Mouse (Mus musculus) myocyte (in vitro differentiated cells): ENCODE data around the gene Zfp719. TPM values are rescaled to one million over a fixed set of nuclear protein-coding genes. Genes with fewer than 3 reads are reported as not detected.
A peak's percentile ranks its signal among the peaks of the same experiment; 100 is the strongest.

Experiments used
- H3K27me3 ChIP-seq: one replicate; pipeline ENCODE4 v1.6.1; 2011; ENCODE audit not compliant: control insufficient read depth, insufficient read depth, insufficient read length
- H3K36me3 ChIP-seq: one replicate; pipeline ENCODE4 v1.6.1; 2011; ENCODE audit not compliant: control insufficient read depth, insufficient read depth
- H3K4me2 ChIP-seq: one replicate; pipeline ENCODE4 v1.6.1; 2011; ENCODE audit warnings: low read depth, control low read depth
- H3K4me3 ChIP-seq: one replicate; pipeline ENCODE4 v1.5.1; 2011; ENCODE audit warnings: mild to moderate bottlenecking, control low read depth, moderate library complexity
- H3K79me2 ChIP-seq: one replicate; pipeline ENCODE4 v1.6.1; 2011; ENCODE audit not compliant: control insufficient read depth, insufficient read depth
- H3ac ChIP-seq: one replicate; pipeline ENCODE4 v1.6.1; 2011; ENCODE audit not compliant: control insufficient read depth, insufficient read length
- CEBPB ChIP-seq: IDR thresholded peaks from 2 replicates; pipeline ENCODE4 v1.6.1; 2011; ENCODE audit warnings: mild to moderate bottlenecking, moderate library complexity; ENCODE audit not compliant: poor library complexity, insufficient read depth, severe bottlenecking
- E2F4 ChIP-seq: IDR thresholded peaks from one replicate; pipeline ENCODE4 v1.6.1; 2011; ENCODE audit warnings: mild to moderate bottlenecking, control low read depth, moderate library complexity; ENCODE audit not compliant: insufficient read depth
- MAX ChIP-seq: IDR thresholded peaks from one replicate; pipeline ENCODE4 v1.6.1; 2011; ENCODE audit warnings: low read depth, mild to moderate bottlenecking, control low read depth
- MYOD1 ChIP-seq, 3 experiments: IDR thresholded peaks; one replicate each; pipeline ENCODE4 v1.6.1; 2011; ENCODE audit warnings: control low read depth in 2 of 3, low read depth in 2 of 3, mild to moderate bottlenecking in 2 of 3, moderate library complexity in 1 of 3; ENCODE audit not compliant: insufficient read length in 2 of 3, control insufficient read depth in 1 of 3
- MYOG ChIP-seq, 3 experiments: IDR thresholded peaks; one replicate each; pipeline ENCODE4 v1.6.1; 2011; ENCODE audit warnings: control low read depth in 2 of 3, low read depth in 2 of 3, mild to moderate bottlenecking in 2 of 3; ENCODE audit not compliant: insufficient read length in 2 of 3, control insufficient read depth in 1 of 3, insufficient read depth in 1 of 3
- POLR2A ChIP-seq: IDR thresholded peaks from one replicate; pipeline ENCODE4 v1.6.1; 2011; ENCODE audit warnings: low read depth, mild to moderate bottlenecking, control low read depth, moderate library complexity; ENCODE audit not compliant: insufficient read length
- POLR2AphosphoS2 ChIP-seq: IDR thresholded peaks from one replicate; pipeline ENCODE4 v1.6.1; 2011; ENCODE audit warnings: low read depth, control low read depth; ENCODE audit not compliant: insufficient read length
- REST ChIP-seq: IDR thresholded peaks from one replicate; pipeline ENCODE4 v1.6.1; 2011; ENCODE audit warnings: mild to moderate bottlenecking, control low read depth, moderate library complexity; ENCODE audit not compliant: insufficient read depth, insufficient read length
- SRF ChIP-seq: IDR thresholded peaks from one replicate; pipeline ENCODE4 v1.6.1; 2011; ENCODE audit warnings: low read depth; ENCODE audit not compliant: control insufficient read depth, insufficient read length
- TCF12 ChIP-seq: IDR thresholded peaks from one replicate; pipeline ENCODE4 v1.6.1; 2011; ENCODE audit warnings: mild to moderate bottlenecking, control low read depth; ENCODE audit not compliant: poor library complexity, insufficient read depth, severe bottlenecking
- USF1 ChIP-seq: IDR thresholded peaks from one replicate; pipeline ENCODE4 v1.6.1; 2011; ENCODE audit warnings: low read depth, mild to moderate bottlenecking, control low read depth, moderate library complexity
- polyA plus RNA-seq: library from polyadenylated mRNA; unstranded; fragments of >200 nt; fragmentation: generic; extraction: Trizol; gene quantifications from one replicate; pipeline ENCODE4 v1.2.1, GENCODE M21; 2012; ENCODE audit warnings: missing spikeins

Zfp719 gene
- polyA plus RNA-seq, 1 experiment: 2.8 TPM

DNA sequence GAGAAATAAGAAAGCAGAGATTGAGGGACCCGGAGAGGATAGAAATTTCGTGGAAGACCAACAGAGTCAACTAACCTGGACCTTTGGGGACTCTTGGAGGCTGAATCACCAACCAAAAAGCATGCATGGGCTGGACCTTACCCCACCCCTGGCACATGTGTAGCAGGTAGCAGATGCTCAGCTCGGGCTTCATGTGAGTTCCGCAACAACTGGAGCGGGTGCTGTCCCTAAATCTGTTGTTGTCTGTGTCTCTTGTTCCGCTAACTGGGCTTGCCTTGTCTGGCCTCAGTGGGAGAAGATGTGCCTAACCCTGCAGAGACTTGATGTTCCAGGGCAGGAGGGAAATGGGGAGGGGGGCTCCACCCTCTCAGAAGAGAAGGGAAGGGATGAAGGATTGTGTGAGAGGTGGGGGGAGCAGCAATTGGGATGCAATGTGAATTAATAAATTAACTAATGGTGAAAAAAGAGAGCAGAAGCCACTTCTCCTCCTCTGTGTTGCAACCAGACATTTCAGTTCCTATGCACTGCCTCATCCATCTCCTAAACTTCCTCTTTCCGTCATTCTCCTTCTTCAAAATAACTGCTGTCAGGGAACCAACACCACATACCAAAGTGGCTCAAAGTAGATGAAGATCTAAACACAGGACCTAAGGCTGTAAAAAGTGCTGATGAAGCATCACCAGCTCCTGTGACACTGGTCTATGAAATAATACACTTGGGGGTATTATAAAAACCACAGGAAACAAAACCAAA is 35.0 kb upstream of the Zfp719 start, which contains the start of gene Cd33:
TSS of gene Cd33 (minus strand) at position 204 of the 753 bp plus-strand sequence.
- Histone ChIP-seq H3K27me3 (no peaks in the 10 kb centered on the region), H3K4me2 (no peak within 1 kb of the TSS), H3ac (no peak within 1 kb of the TSS)

DNA sequence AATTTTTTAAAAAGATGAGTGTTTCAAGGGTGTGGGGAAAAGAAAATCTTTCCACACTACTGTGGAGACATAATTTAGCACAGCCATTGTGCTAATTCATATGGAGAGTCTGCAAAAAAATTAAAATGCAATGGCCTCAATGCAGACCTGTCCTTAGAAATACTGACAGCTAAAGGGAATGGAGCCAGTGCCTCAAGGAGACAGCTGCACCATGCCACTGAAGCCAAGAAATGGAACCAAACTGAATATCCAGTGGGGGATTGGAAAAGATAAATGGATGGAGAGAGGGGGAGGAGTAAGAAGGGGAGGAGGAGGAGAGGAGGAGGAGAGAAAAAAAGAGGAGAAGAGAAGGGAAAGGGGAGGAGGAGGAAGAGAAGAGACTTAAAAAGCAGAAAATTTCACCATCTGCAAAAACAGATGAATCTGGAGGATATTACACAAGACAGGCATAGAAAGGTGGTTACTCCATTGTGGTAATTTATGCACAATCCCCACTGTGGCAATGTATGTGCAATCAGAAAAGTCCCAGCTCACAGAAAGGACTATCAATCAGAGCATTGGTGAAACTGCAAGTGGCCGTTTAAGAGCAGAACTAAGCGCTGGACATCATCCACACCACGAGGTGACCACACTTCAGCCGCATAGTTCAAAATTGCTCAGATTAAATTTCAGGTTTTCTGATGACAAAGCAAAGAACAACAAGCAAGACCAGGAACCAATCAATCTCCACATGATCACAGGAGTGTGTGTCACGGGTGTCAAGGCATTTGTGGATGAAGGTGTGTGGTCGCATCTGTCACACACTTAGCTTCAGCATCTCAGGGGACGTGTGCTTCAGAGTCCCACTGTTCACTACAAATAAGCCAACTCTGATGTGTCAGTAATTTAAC is 33.5 kb upstream of the Zfp719 start:
- H3K79me2 ChIP-seq: no peaks in the 10 kb centered on the region
- peak overlapping the region; percentile 8 for H3K4me2 ChIP-seq
- H3ac ChIP-seq: no peak overlapping the region
- H3K36me3 ChIP-seq: no peaks in the 10 kb centered on the region
- H3K27me3 ChIP-seq: no peaks in the 10 kb centered on the region
- peak; percentile 74 for TF ChIP-seq CEBPB
- no peak for TF ChIP-seq POLR2AphosphoS2
- H3K4me3 ChIP-seq: no peak overlapping the region

More for the DNA sequence above, 35.0 kb upstream of the Zfp719 start, which contains the start of gene Cd33:
- Histone ChIP-seq H3K79me2 (no peaks in the 10 kb centered on the region), H3K36me3 (no peaks in the 10 kb centered on the region), H3K4me3 (no peak within 1 kb of the TSS)
- TF ChIP-seq REST: no peak
- no peak for TF ChIP-seq MAX
- no peak for TF ChIP-seq USF1
- TF ChIP-seq TCF12: no peak
- no peak for TF ChIP-seq MYOD1 (IDR thresholded peaks at IDR 0.05; ENCODE audit: control insufficient read depth in 1 of 3, insufficient read length in 2 of 3, low read depth in 2 of 3)
- no peak for TF ChIP-seq E2F4
- TF ChIP-seq POLR2A: no peak
- no peak for TF ChIP-seq SRF

DNA sequence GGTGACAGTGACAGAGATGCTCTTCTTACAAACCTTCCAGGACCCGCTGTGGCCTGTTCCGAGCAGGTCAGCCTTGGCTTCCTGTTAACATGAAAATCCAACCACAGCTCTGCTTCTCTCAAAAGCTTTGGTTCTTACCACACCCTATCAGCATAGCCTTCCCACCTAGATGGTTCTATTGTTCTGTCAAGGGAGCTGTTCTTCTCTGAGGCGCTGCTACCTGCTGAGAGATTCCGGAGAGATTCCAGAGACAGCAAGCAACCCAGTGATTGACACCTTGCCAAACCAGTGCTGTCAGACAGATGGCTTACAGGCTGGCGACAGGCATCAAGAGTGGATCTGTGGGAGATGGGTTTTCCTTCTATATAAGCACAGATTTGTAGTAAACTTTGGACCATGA is 31.7 kb upstream of the Zfp719 start:
- H3K36me3 ChIP-seq: no peaks in the 10 kb centered on the region
- no peaks in the 10 kb centered on the region for H3K79me2 ChIP-seq
- TF ChIP-seq SRF (no peak), E2F4 (no peak), USF1 (no peak), CEBPB (no peak), REST (no peak), MAX (no peak), TCF12 (no peak)
- H3K27me3 ChIP-seq: no peaks in the 10 kb centered on the region
- no peak overlapping the region for H3ac ChIP-seq
- H3K4me3 ChIP-seq: no peak overlapping the region
- no peak overlapping the region for H3K4me2 ChIP-seq

DNA sequence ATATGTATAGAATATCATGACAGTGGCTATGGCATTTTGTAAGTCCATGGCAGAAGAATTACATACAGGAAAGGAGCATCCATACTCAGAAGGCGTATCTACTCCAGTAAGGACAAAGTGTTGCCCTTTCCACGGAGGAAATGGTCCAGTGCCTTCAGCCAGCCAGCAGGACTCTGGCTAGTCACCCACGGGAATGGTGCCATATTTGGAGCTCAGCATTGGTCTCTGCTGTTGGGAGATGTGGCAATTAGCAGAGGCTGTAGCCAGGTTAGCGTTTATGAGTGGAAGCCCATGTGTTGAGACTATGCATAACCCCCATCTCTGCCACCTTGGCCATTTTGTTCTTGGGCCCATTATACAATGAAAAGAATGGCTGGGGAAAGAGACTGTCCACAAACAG is 31.2 kb upstream of the Zfp719 start:
- Histone ChIP-seq H3K27me3 (no peaks in the 10 kb centered on the region), H3K4me3 (no peak overlapping the region), H3K36me3 (no peaks in the 10 kb centered on the region), H3K79me2 (no peaks in the 10 kb centered on the region), H3ac (no peak overlapping the region), H3K4me2 (no peak overlapping the region)
- TF ChIP-seq MYOG (IDR thresholded peaks at IDR 0.05; ENCODE audit: control insufficient read depth in 1 of 3, insufficient read depth in 1 of 3, insufficient read length in 2 of 3, low read depth in 2 of 3) (no peak), MAX (no peak), MYOD1 (IDR thresholded peaks at IDR 0.05; ENCODE audit: control insufficient read depth in 1 of 3, insufficient read length in 2 of 3, low read depth in 2 of 3) (no peak), CEBPB (no peak), REST (no peak), SRF (no peak), E2F4 (no peak), USF1 (no peak)

DNA sequence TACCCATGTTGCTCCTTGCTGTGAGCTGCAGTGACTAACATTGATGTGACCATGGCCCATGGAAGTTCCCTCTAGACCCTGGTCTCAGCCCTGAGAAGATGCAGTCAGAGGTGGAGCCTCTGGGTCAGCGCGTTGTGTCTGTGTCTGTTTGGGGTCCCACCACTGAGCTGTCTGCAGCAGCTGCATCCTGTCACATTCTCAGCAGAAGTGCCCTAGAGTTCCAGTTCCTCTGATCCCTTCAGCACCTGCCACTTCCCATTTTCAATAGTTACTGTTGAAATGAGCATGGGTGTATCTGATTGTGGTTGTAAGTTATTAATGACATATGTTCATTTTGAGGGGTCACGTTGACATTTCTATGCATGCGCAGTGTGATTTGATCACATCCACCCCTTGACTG is 26.3 kb upstream of the Zfp719 start:
- TF ChIP-seq MYOD1 (IDR thresholded peaks at IDR 0.05; ENCODE audit: control insufficient read depth in 1 of 3, insufficient read length in 2 of 3, low read depth in 2 of 3) (peak in 2 of 3 experiments; percentile 28 to 29), POLR2AphosphoS2 (no peak)
- no peaks in the 10 kb centered on the region for H3K36me3 ChIP-seq
- no peak overlapping the region for H3K4me2 ChIP-seq
- H3K27me3 ChIP-seq: no peaks in the 10 kb centered on the region
- no peak overlapping the region for H3K4me3 ChIP-seq
- no peak overlapping the region for H3ac ChIP-seq
- H3K79me2 ChIP-seq: no peaks in the 10 kb centered on the region
